Mouse (Mus musculus) forebrain, embryonic 15.5 days (tissue): ENCODE measurements around the gene Fndc10. TPM values are rescaled to one million over a fixed set of nuclear protein-coding genes. Genes with fewer than 3 reads are reported as not detected.
"Not testable (repeated sequence)": the region's sequence is repeated elsewhere in the genome, so short reads cannot be mapped to it uniquely, and the experiment has no call there.

Experiments
- ATAC-seq: fragments of 200-750 bp; cut with Nextera tagmentation; replicated peaks from 2 replicates; pipeline ENCODE4 v1.8.0; 2017; ENCODE audit warnings: mild to moderate bottlenecking, moderate TSS enrichment, moderate library complexity
- H3K27ac ChIP-seq: fragments of 300-500 bp; sonication (generic); replicated peaks from 2 replicates; pipeline ENCODE4 v1.5.1; 2015; ENCODE audit warnings: mild to moderate bottlenecking, inconsistent platforms
- H3K27me3 ChIP-seq: fragments of 300-500 bp; sonication (generic); 2 replicates; pipeline ENCODE4 v1.6.1; 2015; ENCODE audit warnings: inconsistent platforms
- H3K36me3 ChIP-seq: fragments of 300-500 bp; sonication (generic); 2 replicates; pipeline ENCODE4 v1.6.1; 2015; ENCODE audit warnings: mild to moderate bottlenecking, inconsistent platforms
- H3K4me1 ChIP-seq: fragments of 300-500 bp; sonication (generic); 2 replicates; pipeline ENCODE4 v1.6.1; 2015; ENCODE audit warnings: inconsistent platforms
- H3K4me2 ChIP-seq: fragments of 300-500 bp; sonication (generic); replicated peaks from 2 replicates; pipeline ENCODE4 v1.6.1; 2015; ENCODE audit warnings: mild to moderate bottlenecking, inconsistent platforms
- H3K4me3 ChIP-seq: fragments of 300-500 bp; sonication (generic); 2 replicates; pipeline ENCODE4 v1.5.1; 2015; ENCODE audit warnings: mild to moderate bottlenecking, inconsistent platforms
- H3K9ac ChIP-seq: fragments of 300-500 bp; sonication (generic); replicated peaks from 2 replicates; pipeline ENCODE4 v1.6.1; 2015; ENCODE audit warnings: mild to moderate bottlenecking, inconsistent platforms
- H3K9me3 ChIP-seq: fragments of 300-500 bp; sonication (generic); 2 replicates; pipeline ENCODE4 v1.6.1; 2016; ENCODE audit warnings: inconsistent platforms
- WGBS: fragments of 180-500 bp; shearing (Covaris S2); methylation state at CpG from one replicate; pipeline ENCODE4 v1.1.7; 2015; ENCODE audit warnings: mixed read lengths; 5-methylcytosine and 5-hydroxymethylcytosine counted together
- polyA plus RNA-seq: library from polyadenylated mRNA; unstranded; fragments of >200 nt; fragmentation: Nextera tagmentation; extraction: Ambion mirVana; gene quantifications from 2 replicates; pipeline ENCODE4 v1.2.1, GENCODE M21; 2015

Fndc10 gene
- 8.2 and 10.9 TPM in 2 replicates for polyA plus RNA-seq

DNA sequence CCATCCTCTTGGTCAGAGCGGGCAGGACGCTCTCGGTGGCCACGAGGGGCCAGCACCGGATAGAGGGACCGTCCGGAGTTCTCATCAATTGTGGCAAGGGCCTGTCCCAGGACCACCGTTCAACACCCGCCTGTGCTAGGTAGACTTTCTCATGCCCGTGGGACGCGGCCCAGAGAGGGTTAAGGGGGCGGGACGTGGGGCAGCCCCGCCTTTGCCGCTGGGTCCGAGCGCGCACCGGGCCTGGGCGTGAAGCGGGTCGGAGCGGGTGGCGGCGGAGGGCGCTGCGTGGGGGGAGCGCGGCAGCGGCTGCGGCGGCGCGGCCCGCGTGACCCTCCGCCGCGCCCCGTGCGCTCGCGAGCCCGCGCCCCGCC is at the start of gene Fndc10:
Gene Fndc10 (plus strand): TSS at position 232 of the 371 bp plus-strand sequence.
- peaks cover 28% of the 10 kb centered on the region for H3K4me1 ChIP-seq
- peak; percentile 93 for ATAC-seq
- WGBS = under 1% methylated on average over 28 of the region's 47 CpGs

DNA sequence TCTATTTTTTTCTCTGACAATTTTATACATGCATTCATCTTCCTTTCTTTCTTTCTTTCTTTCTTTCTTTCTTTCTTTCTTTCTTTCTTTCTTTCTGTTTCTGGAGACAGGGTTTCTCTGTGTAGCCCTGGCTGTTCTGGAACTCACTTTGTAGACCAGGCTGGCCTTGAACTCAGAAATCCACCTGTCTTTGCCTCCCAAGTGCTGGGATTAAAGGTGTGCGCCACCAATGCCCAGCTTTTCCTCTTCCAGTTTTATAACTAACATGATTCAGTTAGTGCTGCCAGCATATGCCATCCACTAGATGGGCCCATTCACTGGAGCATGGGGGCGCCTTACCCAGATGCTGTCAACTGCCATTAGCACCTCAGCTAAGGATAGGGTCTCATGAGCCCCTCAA is 48.8 kb upstream of the Fndc10 start, which contains the start of gene Gm10563:
Gene Gm10563 (minus strand): TSS at position 101 of the 400 bp plus-strand sequence.
- H3K4me2 ChIP-seq, H3K4me1 ChIP-seq, H3K27ac ChIP-seq, H3K27me3 ChIP-seq, H3K9me3 ChIP-seq, H3K4me3 ChIP-seq, H3K9ac ChIP-seq, ATAC-seq: not testable (repeated sequence)
- H3K36me3 ChIP-seq = peaks cover 86% of the 10 kb centered on the region
- WGBS = 95% methylated on average over 2 of the region's 2 CpGs

More for the DNA sequence above, at the start of gene Fndc10:
- Histone ChIP-seq H3K36me3 (no peaks in the 10 kb centered on the region), H3K9ac (peak within 1 kb of the TSS; percentile 69), H3K4me2 (peak within 1 kb of the TSS; percentile 58), H3K27ac (peak within 1 kb of the TSS; percentile 89), H3K4me3 (peak within 1 kb of the TSS; percentile 69), H3K27me3 (peaks cover 5% of the 10 kb centered on the region; the same call in 1 of the 2 replicates), H3K9me3 (no peaks in the 10 kb centered on the region)

DNA sequence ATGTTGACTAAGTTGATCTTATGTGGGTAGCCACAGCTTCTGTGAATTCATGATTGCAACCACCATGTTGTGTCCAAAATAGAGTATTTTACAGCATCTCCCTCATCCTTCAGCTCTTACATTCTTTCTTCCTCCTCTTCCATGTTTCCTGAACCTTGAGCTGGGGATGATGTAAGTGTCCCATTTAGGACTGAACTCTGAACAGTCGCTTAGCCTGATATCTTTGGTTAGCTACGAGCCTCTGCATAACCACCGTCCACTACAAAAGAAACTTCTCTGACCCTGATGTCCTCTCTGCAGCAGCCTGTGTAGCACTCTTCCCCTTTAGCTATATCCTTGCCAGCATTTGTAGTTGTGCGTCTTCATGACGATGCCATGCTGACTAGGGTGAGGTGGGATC is 48.4 kb upstream of the Fndc10 start:
- WGBS = 95% methylated on average over 5 of the region's 5 CpGs
- Histone ChIP-seq H3K9me3 (no peaks in the 10 kb centered on the region), H3K9ac (no peak overlapping the region), H3K4me2 (no peak overlapping the region), H3K4me3 (no peak overlapping the region), H3K36me3 (peaks cover 86% of the 10 kb centered on the region), H3K27ac (no peak overlapping the region), H3K27me3 (no peaks in the 10 kb centered on the region), H3K4me1 (no peaks in the 10 kb centered on the region)
- ATAC-seq = no peak

DNA sequence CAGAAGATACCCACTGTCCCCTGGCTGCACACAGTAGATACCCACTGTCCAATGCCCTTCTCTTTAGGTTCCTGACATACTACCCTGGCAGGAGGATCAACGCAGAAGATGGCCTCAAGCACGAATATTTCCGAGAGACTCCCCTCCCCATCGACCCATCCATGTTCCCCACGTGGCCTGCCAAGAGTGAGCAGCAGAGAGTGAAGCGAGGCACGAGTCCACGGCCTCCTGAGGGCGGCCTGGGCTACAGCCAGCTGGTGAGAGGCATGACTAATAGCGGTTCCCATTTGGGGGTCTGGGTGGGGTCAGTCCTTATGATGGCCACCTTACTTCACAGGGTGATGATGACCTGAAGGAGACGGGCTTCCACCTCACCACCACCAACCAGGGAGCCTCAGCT is 44.8 kb upstream of the Fndc10 start:
- Histone ChIP-seq H3K36me3 (peaks cover 64% of the 10 kb centered on the region), H3K27ac (no peak overlapping the region), H3K9ac (no peak overlapping the region), H3K9me3 (no peaks in the 10 kb centered on the region), H3K4me3 (no peak overlapping the region), H3K4me1 (peaks cover 20% of the 10 kb centered on the region), H3K4me2 (no peak overlapping the region), H3K27me3 (peaks cover 32% of the 10 kb centered on the region)
- ATAC-seq = no peak
- 94% methylated on average over 11 of the region's 11 CpGs for WGBS

DNA sequence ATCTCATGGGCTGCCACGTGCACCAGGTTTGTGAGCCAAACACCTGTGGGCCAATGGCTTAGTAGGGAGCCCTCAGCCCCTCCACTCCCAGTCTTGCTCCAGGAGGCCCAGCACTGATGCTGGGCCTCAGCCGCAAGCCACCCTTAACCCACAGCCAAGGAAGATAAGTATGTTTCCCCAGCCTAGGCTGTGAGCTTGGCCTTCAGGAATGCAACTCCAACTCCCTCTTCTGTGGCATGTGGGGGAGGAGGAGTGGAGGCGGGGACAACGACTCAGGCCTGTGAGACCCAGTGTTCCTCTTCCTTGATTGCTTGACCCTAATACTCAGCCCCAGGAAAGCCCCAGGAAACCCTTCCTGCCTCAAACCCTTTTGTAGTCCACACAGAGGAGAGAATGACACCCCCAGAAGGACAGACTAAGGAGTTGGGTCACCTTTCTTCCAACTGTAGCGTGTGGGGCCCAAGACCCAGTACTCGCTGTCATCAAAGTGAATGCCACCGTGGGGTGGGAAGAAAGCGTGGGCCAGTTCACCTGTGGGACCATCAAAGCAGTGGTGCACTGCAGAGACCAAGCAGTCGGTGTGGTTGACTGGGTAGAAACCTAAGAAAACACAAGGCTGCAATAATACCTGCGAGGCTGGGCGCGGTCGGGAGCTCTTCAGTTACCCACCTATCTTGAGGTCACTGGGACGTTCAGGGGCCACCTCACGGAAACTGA is 42.4 kb upstream of the Fndc10 start:
- Histone ChIP-seq H3K9ac (no peak overlapping the region), H3K27me3 (peaks cover 52% of the 10 kb centered on the region), H3K9me3 (no peaks in the 10 kb centered on the region), H3K36me3 (peaks cover 60% of the 10 kb centered on the region), H3K4me2 (no peak overlapping the region), H3K4me3 (no peak overlapping the region), H3K4me1 (peaks cover 28% of the 10 kb centered on the region), H3K27ac (no peak overlapping the region)
- no peak for ATAC-seq
- WGBS = 73% methylated on average over 15 of the region's 15 CpGs

DNA sequence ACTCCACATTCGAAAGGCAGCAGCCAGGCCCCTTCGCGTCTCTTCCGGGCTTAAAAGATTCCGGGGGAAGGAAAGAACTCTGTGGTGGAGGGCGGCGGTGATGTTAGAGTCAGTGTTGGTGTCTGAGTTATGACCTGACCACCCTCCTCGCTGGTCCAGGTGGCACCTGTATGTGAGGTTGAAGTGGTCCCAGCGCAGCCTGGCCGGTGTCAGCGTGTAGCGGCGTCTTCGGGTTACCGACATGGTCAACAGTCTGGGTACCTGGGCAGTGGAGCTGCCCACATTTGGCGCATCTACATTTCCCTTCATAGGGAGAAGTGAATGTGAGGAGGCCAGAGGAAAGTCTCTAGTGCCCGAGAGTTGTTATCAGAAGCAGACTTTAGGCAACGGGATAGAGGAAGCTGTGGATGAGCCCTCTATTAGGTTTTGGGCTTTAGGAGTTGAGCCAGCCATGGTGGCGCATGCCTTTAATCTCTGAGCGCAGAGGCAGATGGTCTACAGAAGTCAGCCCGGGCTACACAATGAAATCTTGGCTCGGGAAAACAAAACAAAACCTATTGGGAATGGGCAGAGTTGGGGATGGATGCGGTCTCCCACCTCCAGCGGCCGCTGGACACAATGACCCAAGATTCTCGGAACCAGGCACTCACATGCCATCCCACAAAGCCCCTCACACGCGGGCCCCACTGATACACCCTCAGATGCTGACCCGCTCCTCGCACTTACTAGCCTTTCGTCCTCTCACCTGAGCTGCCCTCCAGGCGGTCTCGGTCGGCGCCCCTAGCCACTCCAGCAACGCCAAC is 41.7 kb upstream of the Fndc10 start:
- Histone ChIP-seq H3K27me3 (peaks cover 52% of the 10 kb centered on the region), H3K36me3 (peaks cover 61% of the 10 kb centered on the region)

DNA sequence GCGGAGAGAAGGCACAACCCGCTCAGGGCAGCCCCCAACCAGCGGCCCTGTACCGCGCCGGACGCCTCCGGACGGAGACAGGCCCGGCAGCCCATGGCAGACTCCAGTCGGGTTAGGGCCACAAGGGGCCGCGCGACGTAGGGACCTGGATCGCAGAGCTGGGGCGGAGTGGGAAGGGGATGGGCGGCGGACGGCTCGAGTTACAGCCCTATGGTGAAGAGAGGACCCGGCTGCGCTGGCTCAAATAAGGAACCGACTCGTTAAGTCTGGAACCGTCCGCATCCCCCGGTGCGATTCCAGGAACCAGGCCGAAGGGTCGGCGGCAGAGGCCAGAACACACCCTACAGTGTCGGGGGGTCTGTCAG is 41.1 kb upstream of the Fndc10 start, which contains the start of gene Mmp23:
Gene Mmp23 (minus strand): TSS at position 299 of the 365 bp plus-strand sequence.
- Histone ChIP-seq H3K4me3 (peak within 1 kb of the TSS; percentile 31), H3K27ac (no peak within 1 kb of the TSS), H3K9me3 (no peaks in the 10 kb centered on the region), H3K36me3 (peaks cover 55% of the 10 kb centered on the region), H3K4me2 (peak within 1 kb of the TSS; percentile 51), H3K4me1 (peaks cover 28% of the 10 kb centered on the region), H3K27me3 (peaks cover 52% of the 10 kb centered on the region), H3K9ac (peak within 1 kb of the TSS; percentile 38)
- WGBS = under 1% methylated on average over 33 of the region's 33 CpGs
- ATAC-seq = peak; percentile 38

More for the DNA sequence above, 41.7 kb upstream of the Fndc10 start:
- H3K4me1 ChIP-seq = peaks cover 28% of the 10 kb centered on the region
- H3K27ac ChIP-seq = no peak overlapping the region
- peak overlapping the region; percentile 38 for H3K9ac ChIP-seq
- peak; percentile 27; the same call in 1 of the 2 replicates for ATAC-seq
- H3K4me2 ChIP-seq = peak overlapping the region; percentile 49
- peak overlapping the region; percentile 31 for H3K4me3 ChIP-seq
- H3K9me3 ChIP-seq = no peaks in the 10 kb centered on the region
- 20% methylated on average over 36 of the region's 36 CpGs for WGBS

DNA sequence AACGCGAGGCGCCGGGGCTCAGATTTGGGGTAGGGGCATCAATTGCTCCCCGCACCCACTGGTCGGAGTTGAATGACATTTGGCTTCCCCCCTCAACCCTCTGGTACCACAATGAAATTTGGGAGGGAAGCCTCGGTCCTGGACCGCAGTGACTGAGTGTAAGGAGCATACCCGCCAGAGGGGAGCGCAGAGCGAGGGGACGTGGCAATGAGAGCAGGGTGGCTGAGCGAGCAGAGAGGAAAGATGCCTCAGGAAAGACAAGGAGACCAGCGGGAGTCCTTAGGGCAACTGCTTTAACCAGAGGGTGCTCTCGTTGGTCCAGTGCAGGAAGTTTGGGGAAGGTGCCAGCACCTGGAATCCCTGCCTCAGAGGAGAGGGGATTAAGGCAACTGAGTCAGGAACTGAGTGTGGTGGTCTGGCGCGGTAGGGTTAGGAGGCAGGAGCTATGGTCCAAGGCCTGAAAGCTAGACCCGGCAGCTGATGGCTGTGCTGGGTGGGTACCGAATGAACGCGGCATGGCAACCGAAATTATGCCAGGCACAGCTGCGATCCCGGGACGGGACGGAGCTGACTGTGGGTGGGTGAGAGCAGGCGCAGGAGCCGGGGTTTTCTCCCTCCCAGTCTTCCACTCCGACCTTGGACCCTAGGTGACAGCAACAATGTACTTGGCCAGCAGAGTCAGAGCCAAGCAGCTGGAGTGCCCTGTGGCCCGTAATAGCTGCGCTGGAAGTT is 40.5 kb upstream of the Fndc10 start:
- H3K27me3 ChIP-seq = peaks cover 52% of the 10 kb centered on the region
- peak overlapping the region; percentile 31 for H3K4me3 ChIP-seq
- H3K27ac ChIP-seq = no peak overlapping the region
- H3K4me2 ChIP-seq = peak overlapping the region; percentile 51
- peaks cover 28% of the 10 kb centered on the region for H3K4me1 ChIP-seq
- no peaks in the 10 kb centered on the region for H3K9me3 ChIP-seq
- peak overlapping the region; percentile 38 for H3K9ac ChIP-seq
- 2% methylated on average over 31 of the region's 31 CpGs for WGBS
- 0 out of 2 replicates have a peak, but pooled peaks have one; percentile 29 for ATAC-seq
- peaks cover 50% of the 10 kb centered on the region for H3K36me3 ChIP-seq

DNA sequence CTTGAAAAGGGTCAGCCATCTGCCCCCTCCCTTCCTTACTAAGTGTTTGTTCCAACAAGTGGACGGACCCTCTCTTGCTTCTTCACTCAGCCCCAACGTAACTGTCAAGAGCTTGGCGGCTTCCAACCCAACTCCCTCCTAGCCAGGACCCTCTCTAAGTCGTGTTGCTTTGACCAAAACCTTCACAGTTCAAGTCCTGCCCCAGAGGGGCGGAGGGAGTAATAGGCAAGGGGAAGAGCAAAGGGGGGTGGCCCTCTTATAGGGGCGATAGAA is 40.0 kb upstream of the Fndc10 start:
- peak overlapping the region; percentile 51 for H3K4me2 ChIP-seq
- H3K9me3 ChIP-seq = no peaks in the 10 kb centered on the region
- WGBS = 2% methylated on average over 6 of the region's 6 CpGs
- no peak for ATAC-seq
- peaks cover 28% of the 10 kb centered on the region for H3K4me1 ChIP-seq
- peaks cover 45% of the 10 kb centered on the region for H3K36me3 ChIP-seq
- no peak overlapping the region for H3K27ac ChIP-seq
- H3K27me3 ChIP-seq = peaks cover 52% of the 10 kb centered on the region
- H3K9ac ChIP-seq = no peak overlapping the region
- H3K4me3 ChIP-seq = peak overlapping the region; percentile 25

DNA sequence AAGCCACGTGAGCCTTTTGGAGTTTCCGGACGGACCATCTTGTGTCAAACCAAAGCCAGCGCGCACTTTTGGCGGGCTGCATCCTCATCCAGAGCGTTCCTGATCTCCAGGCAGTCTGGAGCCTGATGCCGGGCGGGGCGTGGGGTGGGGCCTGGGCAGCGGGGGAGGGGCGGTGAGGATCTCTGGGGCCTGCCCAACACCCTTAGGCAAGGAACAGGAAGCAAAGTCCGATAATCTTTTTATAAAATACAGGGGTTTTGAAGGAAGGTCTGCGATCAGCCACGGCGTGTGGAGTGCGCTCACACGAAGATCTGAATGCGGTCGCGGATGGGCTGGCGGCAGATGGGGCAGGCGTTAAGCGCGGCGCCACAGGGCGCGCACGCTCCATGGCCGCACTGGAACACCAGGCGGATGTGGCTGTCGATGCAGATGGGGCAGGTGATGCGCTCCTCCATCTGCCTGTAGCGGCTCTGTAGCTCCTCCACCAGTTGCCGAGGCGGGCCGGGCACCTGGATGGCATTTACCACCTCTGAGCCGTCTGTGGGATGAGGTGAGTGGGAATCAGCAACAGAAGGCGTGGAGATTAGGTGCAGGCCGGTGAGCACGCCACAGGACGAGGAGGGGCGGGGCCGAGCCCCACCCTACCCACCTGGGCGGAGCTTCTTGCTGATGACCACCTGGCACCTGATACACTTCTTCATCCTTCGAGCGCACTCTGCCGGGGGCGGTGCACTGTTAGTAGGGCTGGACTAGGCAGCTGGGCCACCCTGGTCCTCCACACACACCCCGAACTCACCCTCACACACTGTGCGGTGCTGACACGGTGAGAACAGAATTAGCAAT is 39.5 kb upstream of the Fndc10 start:
- peak; percentile 12; the same call in 1 of the 2 replicates for ATAC-seq
- 4% methylated on average over 52 of the region's 52 CpGs for WGBS
- Histone ChIP-seq H3K36me3 (peaks cover 40% of the 10 kb centered on the region), H3K4me1 (peaks cover 28% of the 10 kb centered on the region), H3K4me3 (peak overlapping the region; percentile 25), H3K9ac (peak overlapping the region; percentile 31), H3K4me2 (peak overlapping the region; percentile 51), H3K27ac (no peak overlapping the region), H3K9me3 (no peaks in the 10 kb centered on the region), H3K27me3 (peaks cover 52% of the 10 kb centered on the region)

DNA sequence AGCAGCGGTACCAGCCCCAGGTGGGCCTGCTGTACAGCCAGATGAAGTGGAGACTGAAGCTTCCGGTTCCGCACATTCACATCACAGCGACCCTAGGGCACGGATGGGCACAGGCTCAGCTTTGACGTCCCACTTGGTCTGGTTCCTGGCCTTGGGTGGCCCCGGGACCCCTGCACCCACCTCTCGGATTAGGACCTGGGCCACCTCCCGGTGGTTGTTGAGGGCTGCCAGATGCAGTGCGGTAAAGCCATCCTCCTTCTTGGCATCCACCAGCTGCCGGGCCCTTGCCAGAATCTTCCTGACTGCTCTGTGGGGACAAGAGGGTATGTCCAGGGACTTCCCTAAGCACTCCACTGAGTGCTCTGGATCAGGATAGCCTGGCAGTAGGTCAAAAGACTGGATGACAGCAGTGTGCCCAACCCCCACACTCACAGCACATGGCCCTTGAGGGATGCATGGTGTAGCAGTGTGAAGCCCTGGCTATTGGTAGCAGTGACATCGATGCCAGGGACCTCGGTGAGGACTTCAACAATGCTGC is 37.9 kb upstream of the Fndc10 start:
- H3K4me2 ChIP-seq = no peak overlapping the region
- WGBS = 94% methylated on average over 13 of the region's 13 CpGs
- no peaks in the 10 kb centered on the region for H3K9me3 ChIP-seq
- peaks cover 49% of the 10 kb centered on the region for H3K27me3 ChIP-seq
- H3K4me3 ChIP-seq = no peak overlapping the region
- peaks cover 28% of the 10 kb centered on the region for H3K4me1 ChIP-seq
- H3K36me3 ChIP-seq = peaks cover 26% of the 10 kb centered on the region
- H3K27ac ChIP-seq = no peak overlapping the region
- ATAC-seq = no peak
- H3K9ac ChIP-seq = no peak overlapping the region
